Mouse (Mus musculus): Measurements from ENCODE around the gene Sema3b. TPM values are rescaled to one million over a fixed set of nuclear protein-coding genes. Genes with fewer than 3 reads are reported as not detected.

The Sema3b gene
- polyA plus RNA-seq, 1 experiment from 2014 or later, result 3.2 TPM

DNA sequence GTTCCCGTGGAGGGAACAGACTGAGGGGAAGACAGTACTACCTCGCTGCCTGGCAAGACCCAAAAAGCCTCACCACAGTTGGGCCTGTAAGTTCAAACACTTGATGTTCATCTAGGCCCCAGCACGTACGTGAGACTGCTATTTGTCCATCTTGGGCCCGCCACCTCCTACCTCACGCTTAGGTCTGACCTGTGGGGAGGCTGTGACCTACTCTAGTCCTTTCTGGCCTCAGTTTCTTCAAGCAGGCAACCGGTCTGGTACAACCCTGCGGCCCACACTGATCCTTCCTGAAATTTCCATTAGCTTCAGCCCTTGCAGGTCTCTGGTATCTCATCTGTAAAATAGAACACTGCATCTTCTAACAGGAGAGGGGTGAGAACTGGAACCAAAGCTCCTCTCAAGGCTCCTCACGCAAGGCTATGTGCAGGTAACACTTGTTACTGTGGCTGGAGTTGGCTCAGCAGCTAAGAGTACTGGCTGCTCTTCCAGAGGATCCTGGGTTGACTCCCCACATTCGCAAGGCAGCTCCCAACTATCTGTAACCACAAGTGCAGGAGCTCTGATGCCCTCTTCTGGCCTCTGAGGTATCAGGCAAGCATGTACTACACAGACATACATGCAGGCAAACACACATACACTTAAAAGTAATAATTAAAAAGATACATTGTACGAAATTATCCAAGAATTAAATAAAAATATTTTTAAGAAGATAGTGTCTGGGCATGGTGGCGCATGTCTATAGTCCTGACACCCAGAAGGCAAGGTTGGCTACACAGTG lies 16.5 kb upstream of the Sema3b start:
- WGBS, result 88% methylated on average over 12 of the region's 12 CpGs
- peak overlapping the region; percentile 56 for H3K9ac ChIP-seq (replicated peaks; ENCODE audit: low read length)

GRCm38 (mm10) chr9:107624951-107625350 lies 15.9 kb upstream of the Sema3b start:
- Histone ChIP-seq H3K4me1 (ENCODE audit: control insufficient read depth, insufficient read depth, low read length) (peaks cover 47% of the 10 kb centered on the region), H3K27ac (replicated peaks; ENCODE audit: low read depth, low read length) (0 out of 2 replicates have a peak overlapping the region, but pooled peaks have one; percentile 99), H3K36me3 (ENCODE audit: control insufficient read depth, insufficient read depth, low read length) (peaks cover 26% of the 10 kb centered on the region), H3K9ac (replicated peaks; ENCODE audit: low read length) (no peak overlapping the region), H3K9me3 (ENCODE audit: control insufficient read depth, low read length) (no peaks in the 10 kb centered on the region), H3K4me2 (ENCODE audit: low read length) (no peak overlapping the region), H3K4me3 (replicated peaks; ENCODE audit: low read depth, low read length) (no peak overlapping the region), H3K27me3 (ENCODE audit: control insufficient read depth, insufficient read depth, low read length) (no peaks in the 10 kb centered on the region)
- no peak for ATAC-seq (ENCODE audit: low FRiP score, low TSS enrichment)
- no peak for DNase-seq
- WGBS, result 70% methylated on average over 3 of the region's 3 CpGs

More for the DNA sequence above, 16.5 kb upstream of the Sema3b start:
- Histone ChIP-seq H3K4me3 (replicated peaks; ENCODE audit: low read depth, low read length) (no peak overlapping the region), H3K9me3 (ENCODE audit: control insufficient read depth, low read length) (no peaks in the 10 kb centered on the region), H3K4me2 (ENCODE audit: low read length) (peak overlapping the region; percentile 85; the same call in 1 of the 2 replicates), H3K36me3 (ENCODE audit: control insufficient read depth, insufficient read depth, low read length) (peaks cover 20% of the 10 kb centered on the region), H3K27ac (replicated peaks; ENCODE audit: low read depth, low read length) (peak overlapping the region; percentile 99), H3K4me1 (ENCODE audit: control insufficient read depth, insufficient read depth, low read length) (peaks cover 53% of the 10 kb centered on the region), H3K27me3 (ENCODE audit: control insufficient read depth, insufficient read depth, low read length) (no peaks in the 10 kb centered on the region)
- DNase-seq, result no peak
- no peak for ATAC-seq (ENCODE audit: low FRiP score, low TSS enrichment)

- Histone ChIP-seq H3K4me3 (replicated peaks; ENCODE audit: low read depth, low read length) (no peak overlapping the region), H3K36me3 (ENCODE audit: control insufficient read depth, insufficient read depth, low read length) (peaks cover 30% of the 10 kb centered on the region), H3K9ac (replicated peaks; ENCODE audit: low read length) (no peak overlapping the region), H3K27ac (replicated peaks; ENCODE audit: low read depth, low read length) (peak overlapping the region; percentile 99; the same call in 1 of the 2 replicates), H3K9me3 (ENCODE audit: control insufficient read depth, low read length) (no peaks in the 10 kb centered on the region), H3K4me2 (ENCODE audit: low read length) (no peak overlapping the region), H3K27me3 (ENCODE audit: control insufficient read depth, insufficient read depth, low read length) (no peaks in the 10 kb centered on the region), H3K4me1 (ENCODE audit: control insufficient read depth, insufficient read depth, low read length) (peaks cover 43% of the 10 kb centered on the region)
- WGBS, result 66% methylated on average over 5 of the region's 5 CpGs
- no peak for DNase-seq
- no peak for ATAC-seq (ENCODE audit: low FRiP score, low TSS enrichment)
These were observed 15.5 kb upstream of the Sema3b start for GRCm38 (mm10) chr9:107624539-107624938.

- Histone ChIP-seq H3K36me3 (ENCODE audit: control insufficient read depth, insufficient read depth, low read length) (peaks cover 59% of the 10 kb centered on the region), H3K27me3 (ENCODE audit: control insufficient read depth, insufficient read depth, low read length) (no peaks in the 10 kb centered on the region), H3K9ac (replicated peaks; ENCODE audit: low read length) (no peak overlapping the region), H3K4me1 (ENCODE audit: control insufficient read depth, insufficient read depth, low read length) (peaks cover 7% of the 10 kb centered on the region), H3K4me3 (replicated peaks; ENCODE audit: low read depth, low read length) (no peak overlapping the region), H3K27ac (replicated peaks; ENCODE audit: low read depth, low read length) (no peak overlapping the region), H3K9me3 (ENCODE audit: control insufficient read depth, low read length) (no peaks in the 10 kb centered on the region), H3K4me2 (ENCODE audit: low read length) (no peak overlapping the region)
- DNase-seq (no peak), ATAC-seq (ENCODE audit: low FRiP score, low TSS enrichment) (no peak)
These were observed 11.9 kb upstream of the Sema3b start for GRCm38 (mm10) chr9:107620954-107621353.

GRCm38 (mm10) chr9:107619546-107619879 lies 10.5 kb upstream of the Sema3b start:
- H3K9ac ChIP-seq (replicated peaks; ENCODE audit: low read length), result no peak overlapping the region; the same call in 1 of the 2 replicates
- no peaks in the 10 kb centered on the region for H3K4me1 ChIP-seq (ENCODE audit: control insufficient read depth, insufficient read depth, low read length)

GRCm38 (mm10) chr9:107618778-107619545 lies 9.9 kb upstream of the Sema3b start:
- no peaks in the 10 kb centered on the region for H3K27me3 ChIP-seq (ENCODE audit: control insufficient read depth, insufficient read depth, low read length)
- H3K9me3 ChIP-seq (ENCODE audit: control insufficient read depth, low read length), result no peaks in the 10 kb centered on the region
- ATAC-seq (ENCODE audit: low FRiP score, low TSS enrichment) (peak; percentile 21; the same call in 1 of the 2 replicates), DNase-seq (peak; percentile 73)
- peaks cover 71% of the 10 kb centered on the region for H3K36me3 ChIP-seq (ENCODE audit: control insufficient read depth, insufficient read depth, low read length)
- WGBS, result 57% methylated on average over 13 of the region's 13 CpGs
- no peak overlapping the region for H3K4me2 ChIP-seq (ENCODE audit: low read length)
- peak overlapping the region; percentile 42 for H3K27ac ChIP-seq (replicated peaks; ENCODE audit: low read depth, low read length)
- H3K4me3 ChIP-seq (replicated peaks; ENCODE audit: low read depth, low read length), result no peak overlapping the region
- no peak overlapping the region; the same call in 1 of the 2 replicates for H3K9ac ChIP-seq (replicated peaks; ENCODE audit: low read length)
- H3K4me1 ChIP-seq (ENCODE audit: control insufficient read depth, insufficient read depth, low read length), result no peaks in the 10 kb centered on the region

More at GRCm38 (mm10) chr9:107619546-107619879, 10.5 kb upstream of the Sema3b start:
- WGBS, result 80% methylated on average over 13 of the region's 13 CpGs
- no peak overlapping the region for H3K4me3 ChIP-seq (replicated peaks; ENCODE audit: low read depth, low read length)
- no peaks in the 10 kb centered on the region for H3K27me3 ChIP-seq (ENCODE audit: control insufficient read depth, insufficient read depth, low read length)
- no peaks in the 10 kb centered on the region for H3K9me3 ChIP-seq (ENCODE audit: control insufficient read depth, low read length)
- H3K36me3 ChIP-seq (ENCODE audit: control insufficient read depth, insufficient read depth, low read length), result peaks cover 66% of the 10 kb centered on the region
- DNase-seq (no peak), ATAC-seq (ENCODE audit: low FRiP score, low TSS enrichment) (no peak)
- peak overlapping the region; percentile 42 for H3K27ac ChIP-seq (replicated peaks; ENCODE audit: low read depth, low read length)
- no peak overlapping the region for H3K4me2 ChIP-seq (ENCODE audit: low read length)

- Histone ChIP-seq H3K27ac (replicated peaks; ENCODE audit: low read depth, low read length) (peak overlapping the region; percentile 45; the same call in 1 of the 2 replicates), H3K4me2 (ENCODE audit: low read length) (no peak overlapping the region), H3K36me3 (ENCODE audit: control insufficient read depth, insufficient read depth, low read length) (peaks cover 74% of the 10 kb centered on the region), H3K9ac (replicated peaks; ENCODE audit: low read length) (no peak overlapping the region), H3K4me1 (ENCODE audit: control insufficient read depth, insufficient read depth, low read length) (peaks cover 1% of the 10 kb centered on the region), H3K9me3 (ENCODE audit: control insufficient read depth, low read length) (no peaks in the 10 kb centered on the region), H3K27me3 (ENCODE audit: control insufficient read depth, insufficient read depth, low read length) (no peaks in the 10 kb centered on the region), H3K4me3 (replicated peaks; ENCODE audit: low read depth, low read length) (no peak overlapping the region)
- ATAC-seq (ENCODE audit: low FRiP score, low TSS enrichment) (no peak), DNase-seq (no peak)
- WGBS, result 95% methylated on average over 6 of the region's 6 CpGs
These were observed 9.1 kb upstream of the Sema3b start for GRCm38 (mm10) chr9:107618098-107618497.

- ATAC-seq (ENCODE audit: low FRiP score, low TSS enrichment), result no peak
These were observed 8.4 kb upstream of the Sema3b start for GRCm38 (mm10) chr9:107617461-107617860.

More at GRCm38 (mm10) chr9:107617461-107617860, 8.4 kb upstream of the Sema3b start:
- Histone ChIP-seq H3K4me2 (ENCODE audit: low read length) (no peak overlapping the region), H3K9ac (replicated peaks; ENCODE audit: low read length) (no peak overlapping the region), H3K4me3 (replicated peaks; ENCODE audit: low read depth, low read length) (no peak overlapping the region), H3K9me3 (ENCODE audit: control insufficient read depth, low read length) (no peaks in the 10 kb centered on the region), H3K27ac (replicated peaks; ENCODE audit: low read depth, low read length) (no peak overlapping the region), H3K36me3 (ENCODE audit: control insufficient read depth, insufficient read depth, low read length) (peaks cover 71% of the 10 kb centered on the region), H3K4me1 (ENCODE audit: control insufficient read depth, insufficient read depth, low read length) (peaks cover 5% of the 10 kb centered on the region), H3K27me3 (ENCODE audit: control insufficient read depth, insufficient read depth, low read length) (no peaks in the 10 kb centered on the region)
- WGBS, result 84% methylated on average over 2 of the region's 2 CpGs
- no peak for DNase-seq
